Mouse (Mus musculus): ENCODE results near the gene Acap1. TPM values are rescaled to one million over a fixed set of nuclear protein-coding genes. Genes with fewer than 3 reads are reported as not detected.
"Not testable (repeated sequence)": the region's sequence is repeated elsewhere in the genome, so short reads cannot be mapped to it uniquely, and the experiment has no call there.

Acap1 gene
- total RNA-seq, 2 experiments from 2014 or later, result 47.0 to 52.4 TPM

GRCm38 (mm10) chr11:69922012-69922756, 26.8 kb upstream of the Acap1 start:
- no peak for ATAC-seq (replicated peaks; ENCODE audit: poor library complexity, severe bottlenecking)

DNA sequence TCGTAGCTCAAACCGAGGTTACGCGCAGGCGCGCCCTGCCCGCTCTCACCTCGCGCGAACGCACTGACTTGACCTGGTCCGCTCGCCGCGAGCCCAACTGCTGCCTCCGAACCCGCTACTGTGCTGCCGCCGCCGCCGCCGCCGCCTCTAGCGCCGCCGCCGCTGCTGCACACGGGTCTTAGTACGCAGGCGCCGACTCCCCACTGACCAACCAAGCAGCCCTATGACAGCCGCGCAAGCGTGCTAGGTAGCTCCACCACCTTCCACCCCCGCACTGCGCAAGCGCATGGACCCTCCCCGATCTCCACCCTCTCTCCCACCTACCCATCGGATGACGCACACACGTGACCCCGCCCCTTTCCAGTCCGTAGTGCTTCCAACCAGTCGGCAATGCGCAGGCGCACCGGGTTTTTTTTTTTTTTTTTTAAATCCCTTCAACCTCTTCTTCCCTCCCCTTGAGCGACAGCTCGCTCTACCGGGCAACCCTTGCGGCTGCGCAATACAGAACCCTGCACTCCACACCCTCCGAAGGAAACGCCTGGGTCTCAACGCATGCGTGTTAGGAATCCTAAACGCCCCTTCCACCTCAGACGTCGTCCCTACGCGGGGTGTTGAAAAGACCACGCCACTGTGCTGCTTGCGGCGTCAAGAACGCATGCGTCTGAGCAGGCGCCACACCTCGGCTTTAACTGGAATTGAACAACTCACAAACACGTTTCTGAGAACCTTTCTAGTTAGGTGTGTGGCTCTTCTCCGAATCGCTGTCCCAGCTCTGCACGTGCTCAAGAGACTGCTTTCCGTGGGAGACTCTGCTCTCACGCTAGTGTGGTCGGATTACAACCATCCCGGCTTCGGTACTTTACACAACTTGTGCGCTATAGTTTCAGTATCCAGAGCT, 26.0 kb upstream of the Acap1 start, which contains the start of gene Eif5a:
Eif5a (minus strand) TSS at position 845 of the 898 bp plus-strand sequence.
- peak; percentile 71 for ATAC-seq (replicated peaks; ENCODE audit: poor library complexity, severe bottlenecking)

GRCm38 (mm10) chr11:69920266-69921031, 25.1 kb upstream of the Acap1 start:
- ATAC-seq (replicated peaks; ENCODE audit: poor library complexity, severe bottlenecking), result peak; percentile 2

DNA sequence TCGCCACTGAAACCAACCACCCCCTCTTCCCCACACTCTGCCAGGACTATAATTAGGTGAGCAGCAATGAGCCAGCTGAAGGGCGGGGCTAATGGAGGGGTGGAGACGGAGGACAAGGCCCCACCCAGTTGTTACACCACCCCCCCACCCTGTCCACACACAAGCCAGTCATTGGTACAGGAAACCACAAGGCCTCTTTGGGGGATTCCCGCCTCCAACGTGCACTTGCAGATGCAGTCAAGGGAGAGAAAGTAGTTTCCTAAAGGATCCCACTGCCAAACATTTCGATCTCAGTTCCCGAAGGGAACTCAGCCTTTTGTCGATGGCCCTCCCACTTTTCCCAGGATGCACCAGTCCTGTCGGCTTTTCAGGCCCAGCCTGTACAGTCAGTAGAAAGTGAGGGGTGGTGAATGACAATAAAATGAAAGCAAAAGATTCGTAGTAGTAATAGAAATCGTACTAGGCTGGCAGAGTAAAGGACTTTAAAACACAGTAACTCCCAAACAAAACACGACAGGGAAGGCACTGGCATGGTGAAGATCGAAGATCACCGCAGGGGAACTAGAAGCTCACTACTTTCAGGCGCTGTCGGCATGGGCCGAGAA, 24.4 kb upstream of the Acap1 start:
- peak; percentile 53 for ATAC-seq (replicated peaks; ENCODE audit: poor library complexity, severe bottlenecking)

GRCm38 (mm10) chr11:69919053-69919452, 23.7 kb upstream of the Acap1 start:
- no peak for ATAC-seq (replicated peaks; ENCODE audit: poor library complexity, severe bottlenecking)

DNA sequence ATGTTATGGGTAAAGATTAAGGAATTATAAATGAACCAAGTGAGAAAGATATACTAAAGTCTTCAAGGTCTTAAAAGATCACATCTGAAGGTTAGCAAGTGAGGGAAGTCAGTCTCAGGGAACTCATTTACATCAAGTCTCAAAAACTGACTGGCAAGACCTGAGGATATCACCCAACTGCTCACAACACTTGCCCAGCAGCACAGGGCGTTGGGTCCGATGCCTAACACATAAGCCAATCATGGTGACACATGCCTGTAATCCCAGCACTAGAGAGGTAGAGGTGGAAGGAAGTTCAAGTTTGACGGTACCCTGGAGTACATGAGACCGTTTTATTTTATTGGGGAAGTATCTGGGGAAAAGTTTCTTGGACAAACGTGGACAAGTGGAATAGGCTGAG, 22.8 kb upstream of the Acap1 start:
- ATAC-seq (replicated peaks; ENCODE audit: poor library complexity, severe bottlenecking), result no peak

DNA sequence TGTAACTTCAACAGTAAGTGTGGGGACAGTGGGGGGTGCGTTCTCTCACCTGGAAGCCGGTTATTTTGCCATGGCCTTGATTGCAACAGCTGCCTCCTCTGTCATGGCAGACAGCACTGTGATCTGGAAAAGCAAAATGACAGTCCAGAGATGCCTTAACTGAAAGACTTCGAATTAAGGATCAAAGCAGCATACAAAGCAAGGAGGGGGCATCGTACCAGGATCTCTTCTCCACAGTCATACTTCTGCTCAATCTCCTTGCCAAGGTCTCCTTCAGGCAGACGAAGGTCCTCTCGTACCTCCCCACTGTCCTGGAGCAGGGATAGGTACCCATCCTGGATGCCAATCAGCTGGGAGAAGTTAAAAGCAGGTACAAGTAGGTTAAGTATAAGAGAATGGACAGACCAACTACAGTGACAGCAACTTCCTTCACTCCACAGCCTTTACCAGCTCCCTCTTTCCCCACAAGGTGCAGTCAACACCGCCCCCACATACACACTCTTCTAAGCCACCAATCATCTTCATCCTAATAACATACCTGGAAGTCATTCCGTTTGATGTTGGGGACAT, 22.1 kb upstream of the Acap1 start:
- no peak for ATAC-seq (replicated peaks; ENCODE audit: poor library complexity, severe bottlenecking)

- not testable (repeated sequence) for ATAC-seq (replicated peaks; ENCODE audit: poor library complexity, severe bottlenecking)
These were observed 21.5 kb upstream of the Acap1 start for GRCm38 (mm10) chr11:69916652-69917378.

- ATAC-seq (replicated peaks; ENCODE audit: poor library complexity, severe bottlenecking), result no peak
These were observed 20.6 kb upstream of the Acap1 start for GRCm38 (mm10) chr11:69915667-69916627.

GRCm38 (mm10) chr11:69914917-69915430, 19.6 kb upstream of the Acap1 start:
- ATAC-seq (replicated peaks; ENCODE audit: poor library complexity, severe bottlenecking), result no peak

DNA sequence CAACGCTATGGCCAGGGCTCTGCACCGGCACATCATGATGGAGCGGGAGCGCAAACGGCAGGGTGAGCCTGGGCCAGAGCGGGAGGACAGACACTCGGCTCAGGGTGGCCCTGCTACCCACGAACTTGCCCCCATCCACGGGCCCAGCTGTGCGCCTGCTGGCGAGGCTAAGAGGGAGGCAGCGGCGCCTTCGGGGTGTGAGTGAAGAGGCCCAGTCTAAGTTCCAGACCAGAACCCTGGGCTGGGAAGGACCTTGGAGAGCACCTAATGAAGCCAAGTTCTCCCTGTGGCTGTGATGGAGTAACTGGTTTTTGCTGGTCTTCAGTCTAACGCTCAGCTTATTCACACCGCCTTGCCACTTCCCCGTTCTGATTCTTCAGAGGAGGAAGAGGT, 19.0 kb upstream of the Acap1 start:
- peak; percentile 38 for ATAC-seq (replicated peaks; ENCODE audit: poor library complexity, severe bottlenecking)

- peak; percentile 67 for ATAC-seq (replicated peaks; ENCODE audit: poor library complexity, severe bottlenecking)
These were observed 18.4 kb upstream of the Acap1 start, which contains the start of gene Gps2 for GRCm38 (mm10) chr11:69913554-69914371. Gene Gps2, plus strand, starts transcription at chr11:69913888.

GRCm38 (mm10) chr11:69912716-69913530, 17.6 kb upstream of the Acap1 start:
- no peak for ATAC-seq (replicated peaks; ENCODE audit: poor library complexity, severe bottlenecking)

GRCm38 (mm10) chr11:69911701-69912100, 16.4 kb upstream of the Acap1 start:
- ATAC-seq (replicated peaks; ENCODE audit: poor library complexity, severe bottlenecking), result no peak

DNA sequence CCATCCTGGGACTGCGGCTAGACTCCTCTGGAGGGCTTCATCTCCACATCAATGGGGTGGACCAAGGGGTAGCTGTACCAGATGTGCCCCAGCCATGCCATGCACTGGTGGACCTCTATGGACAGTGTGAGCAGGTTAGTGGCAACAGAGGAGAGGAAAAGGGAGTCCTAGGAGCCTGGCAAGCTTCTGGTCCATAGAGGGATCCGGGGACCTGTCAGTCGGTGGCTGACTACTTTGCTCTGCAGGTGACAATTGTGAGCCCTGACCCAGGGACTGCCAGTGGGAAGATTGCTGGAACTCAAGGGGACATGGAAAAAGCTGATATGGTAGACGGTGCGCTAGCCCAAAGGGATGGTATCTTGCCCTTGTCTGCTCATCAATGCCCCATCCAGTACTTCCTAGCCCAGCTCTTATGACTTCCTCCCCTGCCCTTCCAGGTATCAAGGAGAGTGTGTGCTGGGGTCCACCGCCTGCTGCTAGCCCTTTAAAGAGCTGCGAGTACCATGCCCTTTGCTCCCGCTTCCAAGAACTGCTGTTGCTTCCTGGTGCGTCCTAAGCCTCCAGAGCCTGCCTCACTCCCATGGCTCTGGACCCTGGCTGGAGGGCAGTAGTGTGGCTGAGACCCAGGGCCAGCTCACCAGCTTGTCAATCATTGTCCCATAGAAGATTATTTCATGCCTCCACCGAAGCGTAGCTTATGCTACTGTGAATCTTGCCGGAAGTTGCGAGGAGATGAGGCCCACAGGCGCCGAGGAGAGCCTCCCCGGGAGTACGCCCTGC, 15.6 kb upstream of the Acap1 start:
- no peak for ATAC-seq (replicated peaks; ENCODE audit: poor library complexity, severe bottlenecking)

All from granulocyte monocyte progenitor cell, adult 5-6 weeks (primary cell).